Mouse (Mus musculus): Measurements from ENCODE around the gene Ifnar2.
A peak's percentile ranks its signal among the peaks of the same experiment; 100 is the strongest.

Ifnar2 gene

DNA sequence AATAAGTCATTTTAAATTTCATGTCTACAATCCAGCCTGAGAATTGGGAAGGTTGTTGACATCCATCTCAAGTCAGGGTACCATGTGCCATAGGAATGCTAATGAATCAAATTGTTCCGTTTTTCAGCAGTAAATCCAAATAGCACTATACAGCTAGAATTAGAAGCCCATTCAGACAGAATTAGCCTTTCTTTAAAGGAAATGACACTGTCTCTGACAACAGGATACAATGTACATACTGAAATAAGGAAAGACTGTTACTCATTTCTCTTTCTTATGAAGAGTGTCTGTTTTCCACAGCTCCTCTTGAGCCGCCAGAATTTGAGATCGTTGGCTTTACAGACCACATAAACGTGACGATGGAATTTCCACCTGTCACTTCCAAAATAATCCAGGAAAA, 18.8 kb downstream of the Ifnar2 start, which contains the start of gene Gm21970:
TSS of gene Gm21970 (plus strand) at position 301 of the 400 bp plus-strand sequence.
- no peak for DNase-seq (ENCODE audit: low read depth)

DNA sequence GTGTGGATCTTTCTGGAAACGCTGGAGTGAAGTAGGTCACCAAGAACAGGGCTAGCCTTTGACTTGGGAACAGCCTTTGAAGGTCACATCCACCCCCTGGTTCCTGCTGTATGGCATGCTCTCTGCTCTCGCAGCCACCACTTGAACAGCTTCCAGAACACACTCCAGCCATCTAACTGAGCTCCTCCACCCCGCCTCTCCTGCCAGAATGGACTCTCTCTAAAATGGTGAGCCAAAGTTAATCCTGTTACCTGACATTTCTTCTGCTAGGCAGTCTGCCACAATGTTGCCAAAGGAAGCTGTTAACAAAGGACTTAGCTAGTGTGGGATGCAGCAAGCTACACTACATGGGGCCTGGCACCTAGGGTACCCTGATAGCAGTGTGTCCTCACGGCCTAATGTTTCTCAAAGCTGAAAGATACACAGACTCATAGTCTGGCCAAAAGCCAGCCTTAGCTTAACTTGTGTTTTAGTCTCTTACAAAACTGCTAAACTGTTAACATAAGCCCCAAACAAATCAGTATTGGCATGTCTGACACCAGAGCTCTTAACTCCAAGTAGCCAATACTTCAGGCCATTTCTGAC, 22.3 kb downstream of the Ifnar2 start:
- no peak for DNase-seq (ENCODE audit: low read depth)

DNA sequence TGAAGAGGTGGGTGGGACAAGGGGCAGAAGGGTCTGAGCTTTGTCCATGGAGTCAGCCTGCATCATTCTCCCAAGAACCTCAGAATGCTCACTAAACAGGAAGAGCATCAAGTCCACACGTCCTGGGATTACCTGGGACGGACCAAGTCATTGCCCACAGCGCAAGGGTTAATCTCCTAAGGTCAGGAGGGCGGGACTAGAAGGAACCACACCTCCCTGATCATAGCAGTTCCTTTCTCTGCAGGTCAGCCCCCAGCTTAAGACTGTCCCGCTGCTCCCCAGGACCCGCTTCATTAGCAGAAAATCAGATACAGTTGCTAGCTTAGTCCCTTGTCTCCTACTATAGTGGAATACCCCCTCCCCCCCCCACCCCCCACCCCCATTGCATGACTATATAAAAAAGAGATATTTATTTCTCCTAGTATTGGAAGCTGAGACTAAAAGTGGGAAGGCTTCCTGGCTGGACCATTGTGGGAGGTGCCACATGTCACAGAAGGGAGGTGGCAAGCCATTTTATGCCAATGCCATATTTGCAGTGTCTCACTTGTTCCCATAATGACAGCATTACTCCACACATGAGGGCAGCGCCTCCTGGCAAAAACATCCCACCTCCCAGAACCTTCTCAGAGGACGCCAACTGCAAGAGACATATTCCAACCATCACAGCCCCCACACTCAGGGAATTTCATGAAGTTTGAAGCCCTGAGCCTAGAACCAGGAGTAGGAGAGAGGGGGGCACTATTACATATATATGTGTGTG, 23.2 kb downstream of the Ifnar2 start:
- no peak for DNase-seq (ENCODE audit: low read depth)

DNA sequence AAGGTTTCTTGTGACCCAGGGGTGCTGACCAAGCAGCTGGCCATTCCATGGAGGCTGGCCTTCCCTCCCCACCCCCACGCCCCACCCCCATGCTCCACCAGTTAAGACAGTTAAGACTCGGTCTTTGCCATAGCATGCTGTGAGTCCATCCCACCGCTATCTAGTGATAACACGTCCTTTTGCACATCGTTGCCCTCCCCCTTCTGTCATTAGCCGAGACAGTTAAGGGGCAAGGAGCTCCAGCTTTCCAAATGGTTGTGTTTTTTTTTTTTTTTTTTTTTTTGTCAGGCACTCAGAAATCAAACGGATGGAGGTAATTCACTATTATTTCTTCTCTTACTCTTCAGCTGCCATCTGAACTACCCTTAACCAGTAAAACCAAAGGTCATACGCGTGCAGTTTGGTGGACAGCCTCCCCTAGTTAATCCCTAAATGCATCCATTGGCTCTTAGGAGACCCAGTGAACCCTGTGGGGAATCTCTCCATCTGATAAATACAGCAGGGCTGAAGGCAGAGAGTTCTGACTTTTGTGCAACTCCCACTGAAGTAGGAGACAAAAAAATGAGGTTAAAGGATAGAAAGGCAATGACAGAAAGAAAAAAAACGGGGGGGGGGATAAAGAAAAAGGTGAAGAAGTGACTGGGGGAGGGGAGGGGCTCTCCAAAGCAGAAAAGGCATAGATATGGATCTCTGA, 24.4 kb downstream of the Ifnar2 start:
- DNase-seq (ENCODE audit: low read depth): no peak

DNA sequence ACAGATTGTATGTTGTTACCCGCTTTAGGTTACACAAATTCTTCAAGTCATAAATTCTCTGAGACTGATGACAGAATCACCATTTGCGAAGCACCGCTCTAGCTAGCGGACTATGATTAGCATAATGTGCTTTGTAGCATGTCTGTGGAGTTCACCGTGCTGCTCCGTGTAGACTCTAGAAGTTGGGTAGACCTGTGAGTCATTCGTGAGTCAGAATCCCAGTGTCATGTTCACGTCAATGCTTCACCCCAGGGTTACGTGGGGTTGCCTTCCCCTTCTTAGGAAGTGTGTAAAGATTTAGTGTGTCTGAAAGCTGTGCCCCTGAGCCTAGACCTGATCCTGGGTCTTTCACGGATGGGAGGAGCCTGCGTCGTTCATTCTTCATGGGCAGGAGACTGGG, 25.4 kb downstream of the Ifnar2 start:
- DNase-seq (ENCODE audit: low read depth): peak; percentile 84

DNA sequence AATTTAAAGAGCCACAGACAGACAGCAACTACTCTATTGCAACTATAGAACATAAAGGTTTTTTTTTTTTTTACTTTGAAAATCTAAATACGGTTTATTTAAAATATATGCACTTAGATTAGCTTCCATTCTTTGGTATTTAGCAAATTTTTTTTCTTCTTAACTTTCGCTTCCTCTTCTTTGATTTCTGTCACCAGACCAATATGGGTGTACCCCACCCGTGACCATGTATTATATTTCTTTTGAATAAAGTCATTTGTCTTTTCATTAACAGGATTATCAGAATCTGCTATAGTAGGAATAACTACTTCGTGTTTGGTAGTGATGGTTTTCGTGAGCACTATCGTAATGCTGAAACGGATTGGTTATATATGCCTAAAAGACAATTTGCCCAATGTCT, 26.4 kb downstream of the Ifnar2 start:
- no peak for DNase-seq (ENCODE audit: low read depth)

DNA sequence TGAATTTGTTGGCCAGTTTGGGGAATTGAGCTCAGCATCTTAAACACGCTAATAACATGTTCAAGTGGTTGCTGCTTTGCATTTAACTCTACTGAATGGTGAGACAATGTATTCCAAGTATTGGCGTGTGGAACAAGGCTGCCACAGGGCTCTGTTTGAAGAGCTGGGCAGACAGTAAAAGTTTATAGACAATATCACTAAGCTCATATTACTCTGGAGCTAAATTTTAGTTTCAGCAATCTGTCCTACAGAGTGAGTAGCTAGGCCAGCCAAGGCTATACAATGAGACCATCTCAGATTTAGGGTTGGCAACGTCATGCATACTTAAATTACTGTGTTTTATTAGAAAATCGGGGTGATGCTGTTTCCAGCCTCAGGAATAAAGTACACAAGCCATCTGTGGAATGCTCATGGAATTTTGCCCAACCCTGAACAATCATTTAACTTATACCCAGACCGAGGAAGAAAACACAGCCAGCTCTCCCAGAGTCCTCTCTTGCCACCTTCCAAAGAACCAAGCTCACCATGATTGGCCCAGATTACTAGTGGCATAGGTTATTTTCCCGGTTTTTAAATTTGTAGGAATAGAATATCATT, 29.1 kb downstream of the Ifnar2 start:
- no peak for DNase-seq (ENCODE audit: low read depth)

DNA sequence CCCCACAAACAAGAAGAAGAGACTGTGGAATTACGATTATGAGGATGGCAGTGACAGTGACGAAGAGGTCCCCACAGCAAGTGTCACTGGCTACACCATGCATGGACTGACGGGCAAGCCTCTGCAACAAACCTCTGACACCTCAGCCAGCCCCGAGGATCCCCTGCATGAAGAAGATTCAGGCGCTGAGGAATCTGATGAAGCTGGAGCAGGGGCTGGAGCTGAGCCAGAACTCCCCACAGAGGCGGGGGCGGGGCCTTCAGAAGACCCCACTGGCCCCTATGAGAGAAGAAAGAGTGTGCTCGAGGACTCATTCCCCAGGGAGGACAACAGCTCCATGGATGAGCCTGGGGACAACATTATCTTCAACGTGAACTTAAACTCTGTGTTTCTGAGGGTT, 31.2 kb downstream of the Ifnar2 start:
- DNase-seq (ENCODE audit: low read depth): no peak

DNA sequence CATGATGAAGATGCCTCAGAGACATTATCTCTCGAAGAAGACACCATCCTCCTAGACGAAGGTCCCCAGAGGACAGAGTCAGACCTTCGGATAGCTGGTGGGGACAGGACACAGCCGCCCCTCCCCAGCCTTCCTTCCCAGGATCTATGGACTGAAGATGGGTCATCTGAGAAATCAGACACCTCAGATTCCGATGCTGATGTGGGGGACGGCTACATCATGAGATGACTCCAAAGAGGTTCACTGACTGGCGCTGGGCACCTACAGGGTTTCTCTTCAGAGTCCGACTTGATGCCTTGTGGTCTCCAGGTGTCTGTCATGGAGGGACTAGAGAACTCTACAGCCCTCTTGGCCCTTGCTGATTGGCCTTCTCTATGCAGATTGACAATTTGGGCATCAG, 31.6 kb downstream of the Ifnar2 start:
- DNase-seq (ENCODE audit: low read depth): no peak

DNA sequence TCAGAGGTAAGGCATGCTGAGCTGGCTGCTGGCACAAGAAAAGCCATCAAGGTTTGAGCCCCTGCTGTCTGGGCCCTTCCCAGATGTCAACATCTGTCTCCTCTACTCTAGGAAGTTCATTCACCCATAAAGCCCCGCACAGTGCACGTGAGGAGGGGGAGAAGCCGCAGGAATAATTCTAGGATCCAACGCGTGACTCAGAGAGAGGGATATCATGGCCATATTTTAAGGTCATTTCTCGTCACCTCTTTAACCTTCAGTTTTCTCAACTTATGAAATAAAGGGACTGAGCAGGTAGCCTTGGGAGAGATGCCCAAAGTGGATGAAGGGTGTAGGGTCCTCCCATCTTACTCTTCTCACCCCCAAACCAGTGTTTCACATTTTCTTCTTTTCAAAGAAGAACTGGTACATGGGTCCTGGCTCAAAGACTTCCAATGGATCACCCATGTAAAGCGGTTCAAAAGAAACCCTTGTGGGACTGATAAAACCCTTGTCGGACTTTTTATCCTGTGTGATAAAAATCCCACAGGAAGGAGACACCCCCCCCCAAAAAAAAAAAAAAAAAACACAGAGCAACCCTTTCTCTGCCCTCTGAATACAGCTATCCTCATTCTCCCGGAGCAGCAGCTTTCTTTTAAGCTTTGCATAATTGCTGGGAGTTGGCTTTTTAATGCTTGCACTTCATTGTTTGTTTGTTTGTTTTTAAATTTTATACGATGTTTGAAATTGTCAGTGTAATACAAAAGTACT, 32.4 kb downstream of the Ifnar2 start:
- no peak for DNase-seq (ENCODE audit: low read depth)

DNA sequence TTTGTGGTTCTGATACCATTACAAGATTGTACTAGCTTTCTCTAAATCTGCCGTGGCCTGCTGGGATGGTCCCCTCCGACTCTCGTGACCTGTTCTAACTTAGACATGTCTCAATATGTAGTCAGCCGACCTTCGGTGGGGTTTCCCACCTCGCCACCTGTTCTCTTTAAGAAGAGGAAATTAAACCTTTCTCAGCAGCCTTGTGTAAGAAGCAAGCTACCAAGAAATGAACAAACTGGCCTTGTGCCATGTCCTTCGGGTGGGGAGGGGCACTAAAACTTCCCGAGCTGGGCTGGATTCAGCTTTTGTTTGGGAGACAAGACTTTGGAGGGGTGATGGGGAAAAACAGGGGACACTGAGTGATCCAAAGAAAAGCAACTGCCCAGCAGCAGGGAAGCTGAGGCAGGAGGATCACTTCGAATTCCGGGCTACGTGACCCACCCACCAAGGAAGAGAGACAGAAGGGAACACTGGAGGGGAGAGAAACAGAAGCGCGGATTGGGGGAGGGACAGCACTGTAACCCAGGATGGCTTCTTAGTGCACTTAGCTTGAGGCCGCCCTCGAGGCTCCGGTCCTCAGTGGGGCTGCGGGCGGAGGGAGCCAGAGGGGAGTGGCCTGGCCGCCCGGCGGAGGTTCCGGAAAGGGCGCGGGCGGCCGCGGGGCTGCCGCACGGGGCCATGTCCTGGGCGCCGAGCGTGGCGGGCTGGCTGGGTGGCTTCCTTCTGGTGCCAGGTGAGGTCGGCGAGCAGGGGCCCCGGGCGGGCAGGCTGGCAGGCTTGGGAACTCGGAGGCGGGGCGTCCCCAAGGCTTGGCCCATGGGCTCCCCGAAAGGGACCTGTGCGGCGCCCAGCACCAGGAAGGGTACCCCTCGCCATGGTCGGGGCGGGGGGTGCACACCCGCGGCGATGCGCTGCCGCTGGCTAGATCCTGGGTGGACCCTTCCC, 33.3 kb downstream of the Ifnar2 start, which contains the start of gene Il10rb:
TSS of gene Il10rb (plus strand) at position 525 of the 945 bp plus-strand sequence.
- peak; percentile 56 for DNase-seq (ENCODE audit: low read depth)

DNA sequence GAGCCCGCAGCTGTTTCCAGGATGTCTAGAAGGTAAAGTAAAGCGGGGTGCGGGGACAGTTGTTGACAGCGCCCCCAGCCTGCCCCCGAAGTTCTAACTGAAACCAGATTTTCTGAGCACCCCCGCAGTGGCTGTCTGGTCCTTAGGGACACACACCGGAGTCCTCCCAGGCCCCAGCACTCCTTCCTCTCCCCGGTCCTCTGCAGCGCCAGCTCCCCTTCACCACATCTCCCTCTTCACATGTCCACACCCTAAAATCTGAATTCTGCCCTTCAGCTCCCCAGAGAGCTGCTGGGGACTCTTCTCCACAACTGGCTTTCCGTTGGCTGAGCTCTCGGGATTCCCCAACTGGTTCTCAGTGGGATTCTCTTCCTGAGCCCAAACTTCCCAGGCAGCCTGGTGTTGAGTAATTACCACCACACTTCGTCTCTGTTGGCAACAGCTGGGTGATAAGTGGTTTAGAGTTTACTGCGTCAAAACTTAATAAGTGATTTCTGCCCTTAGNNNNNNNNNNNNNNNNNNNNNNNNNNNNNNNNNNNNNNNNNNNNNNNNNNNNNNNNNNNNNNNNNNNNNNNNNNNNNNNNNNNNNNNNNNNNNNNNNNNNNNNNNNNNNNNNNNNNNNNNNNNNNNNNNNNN, 34.1 kb downstream of the Ifnar2 start:
- DNase-seq (ENCODE audit: low read depth): peak; percentile 48

DNA sequence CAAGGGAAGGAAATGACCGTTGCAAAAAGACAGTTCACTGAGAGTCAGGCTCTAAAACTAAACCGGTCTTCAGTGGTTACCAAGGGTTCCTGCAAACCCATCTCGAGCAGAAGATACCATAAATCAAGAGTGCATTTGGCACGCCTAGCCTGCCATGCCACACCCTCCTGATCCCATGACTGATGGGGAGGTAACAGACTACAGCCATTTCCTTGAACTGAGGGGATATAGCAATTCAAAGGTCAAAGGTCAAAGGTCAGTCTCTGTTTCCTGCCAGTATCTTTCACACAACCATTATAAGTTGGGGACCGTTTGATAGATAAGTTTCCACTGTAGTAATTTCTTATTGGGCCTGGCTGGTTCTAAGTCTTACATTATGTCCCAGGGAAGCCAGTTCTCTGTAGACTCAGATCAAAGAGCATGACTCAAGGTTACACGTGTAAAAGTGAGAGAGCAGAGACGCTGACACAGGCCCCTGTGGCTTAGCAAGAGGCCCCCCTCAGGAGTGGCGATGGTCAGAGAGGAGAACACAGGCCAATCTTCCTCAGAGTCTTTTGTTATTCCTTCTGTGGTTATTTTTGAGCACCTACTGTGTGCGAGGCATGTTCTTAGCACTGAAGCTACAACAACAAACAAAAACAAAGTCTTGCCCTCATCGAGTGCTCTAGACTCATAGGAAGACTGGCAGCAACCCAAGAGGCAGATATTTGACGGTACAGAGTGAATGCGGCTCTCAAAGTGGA, 40.7 kb downstream of the Ifnar2 start:
- peak; percentile 61 for DNase-seq (ENCODE audit: low read depth)

DNA sequence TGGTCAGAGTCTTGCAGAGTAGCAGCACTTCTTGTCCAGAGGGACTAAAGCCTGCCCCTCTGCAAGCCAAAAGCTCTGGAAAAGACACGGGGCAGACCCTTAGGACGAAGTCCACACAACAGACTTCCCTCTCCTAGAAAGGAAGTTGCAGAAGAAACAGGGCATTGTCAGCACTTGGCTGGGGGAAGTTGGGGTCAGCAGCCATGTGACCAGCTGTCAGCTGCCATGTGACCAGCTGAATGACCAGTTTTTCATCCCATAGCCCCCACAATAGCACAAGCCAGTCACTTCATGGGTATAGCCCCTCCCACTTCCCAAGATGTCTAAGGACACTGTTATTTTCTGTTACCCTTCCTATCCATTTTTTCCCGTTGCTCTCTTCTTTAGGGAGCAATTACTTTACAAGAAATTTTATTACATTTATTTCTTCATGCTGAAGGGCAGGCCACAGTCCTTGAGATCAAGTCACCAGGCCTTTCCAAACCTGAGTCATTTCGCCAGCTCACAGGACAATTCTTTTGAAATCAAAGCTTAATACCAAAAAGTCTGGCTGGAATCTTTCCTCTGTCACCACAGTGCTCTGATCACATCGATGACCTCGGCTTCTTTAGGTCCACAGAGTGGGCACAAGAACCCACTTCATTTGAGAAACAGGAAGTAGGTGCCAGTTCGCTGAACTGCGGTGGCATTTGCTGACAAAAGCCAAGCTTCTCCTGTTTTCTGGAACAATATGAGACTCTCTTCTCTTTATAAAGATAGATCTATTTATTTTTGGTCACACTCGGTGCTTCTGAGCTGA, 43.0 kb downstream of the Ifnar2 start:
- no peak for DNase-seq (ENCODE audit: low read depth)

DNA sequence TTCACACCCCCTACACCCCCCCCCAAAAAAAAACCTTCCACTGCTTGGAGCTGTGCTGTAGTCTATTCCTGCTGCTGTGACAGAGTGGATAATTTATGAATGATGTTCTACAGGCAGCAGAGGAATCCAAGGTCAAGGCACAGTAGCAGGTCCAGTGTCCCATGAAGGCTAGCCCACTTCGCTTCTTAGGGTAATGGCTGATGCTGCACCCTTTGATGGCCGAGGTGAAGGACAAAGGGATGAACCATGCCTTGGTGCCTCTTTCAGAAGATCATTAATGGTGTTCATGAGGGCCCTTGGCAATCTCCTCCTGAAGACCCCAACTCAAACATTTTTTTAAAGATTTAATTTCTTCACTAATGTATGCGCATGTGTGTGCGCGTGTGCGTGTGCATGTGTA, 43.8 kb downstream of the Ifnar2 start:
- no peak for DNase-seq (ENCODE audit: low read depth)

DNA sequence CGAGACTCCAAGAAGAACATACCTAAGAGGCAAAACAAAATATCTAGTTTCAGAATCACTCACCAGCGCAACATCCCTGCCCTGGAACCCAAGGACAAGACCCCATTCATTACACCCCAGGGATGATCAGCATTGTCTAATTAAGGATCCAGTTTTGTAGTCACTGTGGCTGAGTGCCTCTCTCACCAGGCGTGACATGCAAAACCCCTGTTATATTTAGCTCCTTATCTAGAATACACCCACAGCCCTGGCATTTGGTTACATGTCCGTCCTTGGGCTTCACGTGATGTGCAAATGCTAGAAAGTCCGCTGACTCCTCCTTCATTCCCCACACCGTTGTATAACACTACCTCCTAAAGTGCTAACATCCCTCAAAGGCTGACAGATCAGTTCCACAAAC, 44.4 kb downstream of the Ifnar2 start:
- DNase-seq (ENCODE audit: low read depth): no peak

DNA sequence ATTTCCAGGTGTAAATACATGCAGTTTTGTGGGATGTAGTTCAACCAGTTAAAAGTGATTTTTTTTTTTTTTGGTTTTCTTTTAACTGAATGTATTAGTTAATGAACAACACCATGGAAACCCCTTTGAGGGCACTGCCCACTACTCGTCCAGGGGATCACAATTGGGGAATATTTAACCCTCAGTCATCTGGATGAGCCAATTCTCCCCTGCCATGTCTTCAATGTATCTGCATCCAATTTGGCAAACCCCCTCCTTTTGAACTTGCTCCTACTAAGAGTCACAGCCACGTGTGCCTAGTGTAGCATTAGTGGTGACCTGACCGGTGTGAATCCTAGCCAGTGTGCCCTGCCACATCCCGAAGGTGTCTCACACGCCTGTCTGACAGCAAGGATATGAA, 45.9 kb downstream of the Ifnar2 start:
- no peak for DNase-seq (ENCODE audit: low read depth)

DNA sequence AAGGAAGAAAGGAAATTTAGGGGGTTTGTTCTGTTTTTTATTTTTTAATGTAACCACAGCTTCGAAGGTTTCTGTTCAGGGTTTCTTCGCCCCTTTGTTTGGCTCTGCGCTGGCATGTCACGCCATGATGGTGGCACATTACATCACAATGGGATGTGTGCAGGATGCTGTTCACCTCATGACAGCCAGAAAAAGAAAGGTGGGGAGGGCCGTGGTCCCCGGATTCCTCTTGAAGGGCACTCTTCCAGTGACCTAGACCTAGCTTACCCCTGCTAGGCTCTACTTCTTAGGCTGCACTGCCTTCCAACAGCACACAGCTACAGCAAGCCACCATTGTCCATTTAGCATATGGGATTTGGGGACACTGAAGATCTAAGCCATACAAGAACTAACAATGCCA, 53.2 kb downstream of the Ifnar2 start:
- DNase-seq (ENCODE audit: low read depth): no peak

DNA sequence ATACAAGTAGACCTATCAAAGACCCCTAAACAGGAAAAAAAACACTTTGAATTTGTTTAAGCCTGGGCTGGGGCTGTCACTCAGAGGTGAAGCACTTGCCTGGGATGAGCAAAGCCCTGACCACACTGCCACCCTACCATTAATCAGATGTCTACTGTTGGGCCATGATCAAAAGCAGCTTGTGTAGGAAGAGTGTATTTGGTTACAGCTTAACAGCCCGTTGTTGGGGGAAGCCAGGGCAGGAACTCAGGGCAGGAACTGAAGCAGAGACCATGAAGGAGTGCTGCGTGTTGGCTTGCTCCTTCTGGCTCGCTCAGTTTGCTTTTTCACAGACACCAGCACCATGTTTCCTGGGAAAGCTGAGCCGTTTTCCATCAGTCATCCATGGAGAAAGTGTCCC, 54.0 kb downstream of the Ifnar2 start:
- DNase-seq (ENCODE audit: low read depth): no peak
